Mouse (Mus musculus) intestine, embryonic 16.5 days (tissue): ENCODE results near the gene Plxnd1. TPM values are rescaled to one million over a fixed set of nuclear protein-coding genes. Genes with fewer than 3 reads are reported as not detected.

ENCODE experiments used
- ATAC-seq: fragments of 200-750 bp; cut with Nextera tagmentation; 2 replicates; pipeline ENCODE4 v1.8.0; 2017; ENCODE audit warnings: moderate TSS enrichment, moderate library complexity
- H3K27ac ChIP-seq: fragments of 300-500 bp; sonication (generic); 2 replicates; pipeline ENCODE4 v1.5.1; 2014; ENCODE audit warnings: mild to moderate bottlenecking, low read length
- H3K27me3 ChIP-seq: fragments of 300-500 bp; sonication (generic); replicated peaks from 2 replicates; pipeline ENCODE4 v1.6.1; 2014; ENCODE audit warnings: low read length, control low read depth, mixed read lengths; ENCODE audit not compliant: control insufficient read depth, insufficient read depth
- H3K36me3 ChIP-seq: fragments of 300-500 bp; sonication (generic); 2 replicates; pipeline ENCODE4 v1.6.1; 2014; ENCODE audit warnings: low read length, control low read depth; ENCODE audit not compliant: control insufficient read depth, insufficient read depth
- H3K4me1 ChIP-seq: fragments of 300-500 bp; sonication (generic); 2 replicates; pipeline ENCODE4 v1.6.1; 2014; ENCODE audit warnings: low read length, control low read depth, mixed read lengths; ENCODE audit not compliant: control insufficient read depth, insufficient read depth
- H3K4me2 ChIP-seq: fragments of 300-500 bp; sonication (generic); 2 replicates; pipeline ENCODE4 v1.6.1; 2014; ENCODE audit warnings: low read depth, low read length, control low read depth
- H3K4me3 ChIP-seq: fragments of 300-500 bp; sonication (generic); 2 replicates; pipeline ENCODE4 v1.5.1; 2014; ENCODE audit warnings: mild to moderate bottlenecking, low read length
- H3K9ac ChIP-seq: fragments of 300-500 bp; sonication (generic); 2 replicates; pipeline ENCODE4 v1.6.1; 2014; ENCODE audit warnings: low read depth, low read length
- H3K9me3 ChIP-seq: fragments of 300-500 bp; sonication (generic); 2 replicates; pipeline ENCODE4 v1.6.1; 2016; ENCODE audit warnings: low read length, control low read depth; ENCODE audit not compliant: control insufficient read depth
- WGBS: fragments of 180-500 bp; shearing (Covaris S2); extraction: QIAGEN DNeasy Blood & Tissue Kit; methylation state at CpG from one replicate; pipeline ENCODE4 v1.1.7; 2014; 5-methylcytosine and 5-hydroxymethylcytosine counted together
- polyA plus RNA-seq: library from polyadenylated mRNA; unstranded; fragments of >200 nt; fragmentation: Nextera tagmentation; extraction: Ambion mirVana; gene quantifications from 2 replicates; pipeline ENCODE4 v1.2.1, GENCODE M21; 2015

Gene Plxnd1
- polyA plus RNA-seq, 1 experiment from 2014 or later, result 19.3 TPM

DNA sequence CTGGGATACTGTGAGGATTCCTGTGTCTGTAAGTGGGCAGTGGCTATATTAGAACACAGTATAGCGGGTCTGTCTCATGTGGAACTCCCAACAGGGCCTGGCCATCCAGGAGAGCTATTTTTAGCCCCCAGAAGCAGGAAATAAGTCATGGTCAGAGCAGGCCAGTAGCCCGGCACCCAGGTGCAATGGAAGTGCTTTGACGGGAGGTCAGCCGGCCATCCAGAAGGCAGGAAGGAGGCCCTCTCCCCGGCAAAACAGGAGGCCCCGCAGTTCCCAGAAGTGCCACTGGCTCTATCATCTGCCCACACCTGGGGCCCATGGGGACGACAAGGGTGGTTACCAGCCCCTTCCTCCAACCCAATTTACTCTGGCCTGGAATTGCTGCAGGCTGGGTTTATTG is 9.3 kb upstream of the Plxnd1 start:
- Histone ChIP-seq H3K27me3 (no peaks in the 10 kb centered on the region), H3K4me2 (no peak overlapping the region), H3K9ac (0 out of 2 replicates have a peak overlapping the region, but pooled peaks have one; percentile 35), H3K4me3 (no peak overlapping the region), H3K36me3 (no peaks in the 10 kb centered on the region), H3K27ac (peak overlapping the region; percentile 43), H3K4me1 (peaks cover 8% of the 10 kb centered on the region; the same call in 1 of the 2 replicates), H3K9me3 (no peaks in the 10 kb centered on the region)
- WGBS, result 41% methylated on average over 7 of the region's 7 CpGs
- peak; percentile 11; the same call in 1 of the 2 replicates for ATAC-seq

DNA sequence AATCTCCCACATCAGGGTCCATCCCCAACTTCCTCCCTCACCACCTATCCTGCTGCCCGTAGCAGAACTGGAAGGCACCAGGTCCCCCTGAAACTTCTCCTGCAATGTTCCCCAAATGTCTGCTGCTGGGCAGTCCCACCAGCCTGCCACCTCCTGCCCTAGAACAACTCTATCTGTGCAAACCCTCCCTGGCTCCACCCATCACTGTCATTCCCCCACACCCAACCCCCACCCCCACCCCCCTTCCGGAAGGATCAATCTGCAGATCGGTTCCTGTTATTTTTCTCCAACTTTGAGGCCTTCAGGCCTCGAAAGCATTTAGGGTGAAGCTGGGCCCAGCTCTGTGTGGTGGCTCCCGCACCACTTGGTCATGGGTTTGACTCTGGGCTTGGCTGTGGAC is 8.7 kb upstream of the Plxnd1 start:
- WGBS, result 61% methylated on average over 5 of the region's 5 CpGs
- Histone ChIP-seq H3K36me3 (no peaks in the 10 kb centered on the region), H3K4me2 (no peak overlapping the region), H3K4me3 (no peak overlapping the region), H3K9ac (0 out of 2 replicates have a peak overlapping the region, but pooled peaks have one; percentile 35), H3K27ac (peak overlapping the region; percentile 43), H3K4me1 (peaks cover 8% of the 10 kb centered on the region; the same call in 1 of the 2 replicates), H3K27me3 (no peaks in the 10 kb centered on the region), H3K9me3 (no peaks in the 10 kb centered on the region)
- no peak for ATAC-seq

DNA sequence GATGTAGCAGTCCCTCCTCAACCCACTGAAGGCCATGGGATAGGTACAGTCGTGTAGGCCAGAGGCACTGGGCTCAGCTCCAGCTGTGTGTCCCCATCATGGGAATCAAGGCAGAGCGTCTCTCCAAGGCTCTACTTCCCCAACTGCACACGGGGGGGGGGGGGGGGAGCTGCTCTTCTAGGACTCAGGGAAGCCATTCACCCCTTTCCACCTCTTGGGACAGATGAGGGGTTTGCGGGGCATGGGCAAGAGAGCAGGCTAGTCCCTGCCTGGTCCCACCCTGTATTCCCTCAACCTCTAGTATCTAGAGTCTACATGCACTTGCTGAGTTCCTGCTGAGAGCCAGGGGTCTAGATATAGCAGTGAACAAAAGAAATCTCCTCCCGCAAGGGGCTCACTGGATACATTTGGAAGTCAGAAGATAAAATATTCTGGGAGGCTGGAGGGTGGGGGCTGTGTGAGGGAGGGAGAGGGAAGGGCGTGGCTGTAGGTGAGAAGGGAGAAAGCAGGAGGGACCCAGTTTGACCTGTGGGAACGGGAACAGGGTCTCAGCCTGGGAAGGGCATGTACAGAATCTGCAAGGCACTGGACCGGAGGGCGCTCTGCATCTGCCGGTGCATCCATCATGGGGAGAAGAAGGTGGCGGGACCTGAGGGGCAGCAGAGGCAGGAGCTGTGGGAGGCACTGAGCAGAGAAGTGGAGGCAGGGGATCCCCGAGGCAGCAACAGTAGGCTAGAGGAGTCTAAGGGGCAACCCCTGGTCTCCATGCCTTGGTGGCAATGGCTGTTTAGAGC is 7.7 kb upstream of the Plxnd1 start:
- no peak for ATAC-seq
- no peaks in the 10 kb centered on the region for H3K9me3 ChIP-seq
- no peaks in the 10 kb centered on the region for H3K27me3 ChIP-seq
- 72% methylated on average over 12 of the region's 12 CpGs for WGBS
- no peak overlapping the region for H3K9ac ChIP-seq
- H3K27ac ChIP-seq, result no peak overlapping the region
- H3K4me1 ChIP-seq, result peaks cover 13% of the 10 kb centered on the region
- no peak overlapping the region for H3K4me2 ChIP-seq
- H3K4me3 ChIP-seq, result no peak overlapping the region
- H3K36me3 ChIP-seq, result no peaks in the 10 kb centered on the region

DNA sequence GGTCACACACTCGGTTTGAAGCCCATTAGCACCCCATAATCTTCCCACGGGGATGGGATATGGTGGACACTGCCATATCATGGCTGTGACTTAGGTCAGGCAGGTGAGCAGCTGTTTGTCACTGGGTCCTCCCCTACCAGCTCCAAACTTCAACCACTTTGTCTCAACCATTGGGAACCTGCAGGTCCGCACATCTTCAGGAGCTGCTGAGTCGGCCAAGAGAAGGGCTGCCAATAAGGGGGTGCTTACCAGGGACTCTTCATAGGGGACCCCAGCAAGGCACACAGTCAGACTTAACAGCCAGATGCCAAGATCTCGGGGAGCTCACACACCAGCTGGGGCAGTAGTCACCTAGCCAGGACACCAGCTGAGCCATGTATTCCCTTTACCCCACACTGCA is 6.0 kb upstream of the Plxnd1 start:
- no peaks in the 10 kb centered on the region for H3K27me3 ChIP-seq
- H3K4me2 ChIP-seq, result no peak overlapping the region
- no peaks in the 10 kb centered on the region for H3K36me3 ChIP-seq
- no peaks in the 10 kb centered on the region for H3K9me3 ChIP-seq
- H3K27ac ChIP-seq, result no peak overlapping the region
- peaks cover 18% of the 10 kb centered on the region; the same call in 1 of the 2 replicates for H3K4me1 ChIP-seq
- H3K4me3 ChIP-seq, result no peak overlapping the region
- ATAC-seq, result no peak
- no peak overlapping the region for H3K9ac ChIP-seq
- WGBS, result 82% methylated on average over 5 of the region's 5 CpGs

DNA sequence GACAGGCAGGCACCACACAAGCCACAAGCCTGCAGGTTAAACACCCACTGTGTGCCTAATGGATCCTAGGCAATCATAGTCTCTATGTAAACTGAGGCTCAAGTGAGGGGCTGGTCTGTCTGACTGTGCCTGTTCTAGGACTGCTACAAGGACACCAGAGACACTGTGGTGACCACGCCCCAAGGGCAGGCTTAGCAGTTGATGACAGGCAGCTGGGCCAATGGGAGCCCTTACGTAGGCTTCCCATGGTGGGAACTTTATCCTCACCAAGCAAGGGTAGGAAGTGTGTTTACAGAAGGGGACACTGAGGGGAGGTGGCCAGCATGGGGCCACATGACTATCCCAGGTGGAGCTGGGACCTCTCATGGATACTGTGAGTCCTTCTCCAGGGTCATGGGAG is 4.4 kb upstream of the Plxnd1 start:
- WGBS, result 86% methylated on average over 2 of the region's 2 CpGs

DNA sequence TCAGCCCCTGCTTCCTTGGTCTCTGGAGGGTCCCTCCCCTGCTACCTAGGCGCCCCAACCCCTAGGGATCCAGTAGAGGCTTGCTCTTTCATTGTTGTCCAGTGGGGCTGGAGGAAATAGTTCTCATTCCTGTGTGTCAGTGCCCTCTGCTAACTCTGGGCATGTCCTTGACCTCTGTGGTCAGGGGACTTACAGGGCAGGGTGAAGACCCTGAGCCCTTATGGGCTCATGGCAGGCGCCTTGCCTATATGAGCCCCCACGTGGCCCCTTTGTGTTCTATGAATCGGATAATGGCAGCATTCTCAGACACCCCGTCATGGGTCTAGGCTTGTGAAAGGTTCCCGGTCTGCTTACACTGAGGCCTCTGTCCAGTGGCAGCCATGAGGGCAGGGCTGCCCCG is 4.0 kb upstream of the Plxnd1 start:
- Histone ChIP-seq H3K27ac (peak overlapping the region; percentile 20; the same call in 1 of the 2 replicates), H3K4me1 (peaks cover 22% of the 10 kb centered on the region), H3K36me3 (no peaks in the 10 kb centered on the region), H3K4me2 (no peak overlapping the region), H3K9ac (no peak overlapping the region), H3K9me3 (no peaks in the 10 kb centered on the region), H3K27me3 (peaks cover 7% of the 10 kb centered on the region), H3K4me3 (no peak overlapping the region)
- WGBS, result 83% methylated on average over 7 of the region's 7 CpGs
- ATAC-seq, result no peak

More for the DNA sequence above, 4.4 kb upstream of the Plxnd1 start:
- no peak for ATAC-seq
- Histone ChIP-seq H3K9ac (no peak overlapping the region), H3K27me3 (peaks cover 3% of the 10 kb centered on the region; the same call in 1 of the 2 replicates), H3K4me2 (no peak overlapping the region), H3K36me3 (no peaks in the 10 kb centered on the region), H3K4me1 (peaks cover 22% of the 10 kb centered on the region), H3K4me3 (no peak overlapping the region), H3K27ac (no peak overlapping the region), H3K9me3 (no peaks in the 10 kb centered on the region)

DNA sequence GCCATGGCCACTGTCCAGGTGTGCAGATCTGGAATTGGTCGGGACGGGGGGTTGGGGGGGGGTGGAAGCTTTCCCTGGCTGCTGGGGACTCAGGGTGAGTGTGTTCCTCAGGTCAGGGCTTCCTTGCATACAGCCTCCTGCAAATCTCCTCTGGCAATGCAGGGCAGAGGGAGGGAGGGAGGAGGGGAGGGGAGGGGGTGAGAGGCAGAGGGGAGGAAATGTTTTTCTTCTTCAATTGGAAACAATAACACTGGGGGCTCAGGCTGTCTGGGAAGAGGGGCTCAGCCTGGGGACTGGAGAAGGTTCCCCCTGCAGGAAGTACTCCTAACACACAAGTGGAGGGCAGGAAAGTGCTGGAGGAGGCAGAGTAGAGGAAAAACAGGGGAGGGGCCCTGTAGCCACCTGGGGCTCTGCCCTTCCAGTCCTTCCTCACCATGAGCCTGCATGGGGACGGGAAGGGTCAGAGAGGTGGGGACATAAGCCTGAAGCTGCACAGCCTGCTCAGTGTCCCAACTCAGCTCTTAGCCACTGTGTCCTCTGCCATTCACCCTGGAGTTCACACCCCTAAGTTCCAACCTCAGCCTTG is 3.0 kb upstream of the Plxnd1 start:
- peaks cover 31% of the 10 kb centered on the region for H3K4me1 ChIP-seq
- H3K9ac ChIP-seq, result no peak overlapping the region
- ATAC-seq, result no peak
- 20% methylated on average over 3 of the region's 3 CpGs for WGBS
- no peaks in the 10 kb centered on the region for H3K36me3 ChIP-seq
- H3K9me3 ChIP-seq, result no peaks in the 10 kb centered on the region
- peaks cover 17% of the 10 kb centered on the region for H3K27me3 ChIP-seq
- H3K4me3 ChIP-seq, result no peak overlapping the region
- H3K4me2 ChIP-seq, result no peak overlapping the region
- H3K27ac ChIP-seq, result peak overlapping the region; percentile 63

DNA sequence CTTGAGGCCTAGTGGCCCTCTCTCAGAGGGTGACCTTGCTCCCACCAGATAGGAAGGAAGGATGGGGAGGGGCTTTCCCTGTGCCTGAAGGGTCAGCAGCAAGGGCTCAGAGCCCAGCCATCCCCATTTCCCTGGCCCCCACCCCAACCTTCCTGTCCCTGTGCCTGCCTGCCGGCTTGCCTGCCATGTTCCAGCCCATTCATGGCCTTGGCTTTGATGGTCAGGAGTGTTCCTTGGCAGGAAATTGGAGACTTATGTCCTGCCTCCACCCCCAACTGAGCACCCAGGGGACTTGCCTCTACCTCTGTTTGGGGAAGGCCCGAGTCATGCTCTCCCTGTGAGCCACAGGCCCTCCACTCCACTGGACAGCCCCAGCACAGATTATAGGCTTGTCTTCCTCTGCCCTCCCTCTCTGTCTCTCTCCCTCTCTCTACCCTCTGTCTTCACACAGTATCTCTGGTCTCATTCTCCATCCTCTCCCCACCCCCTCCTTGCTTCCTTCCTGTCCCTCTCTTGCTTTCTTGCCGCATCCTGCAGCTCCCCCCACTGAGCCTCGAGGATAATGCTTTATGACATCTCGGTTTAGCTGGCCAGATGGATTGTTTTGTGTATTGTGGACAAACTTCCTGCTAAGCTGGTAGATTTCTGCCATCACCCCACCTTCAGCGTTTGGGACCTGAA is 1.5 kb upstream of the Plxnd1 start:
- 42% methylated on average over 6 of the region's 6 CpGs for WGBS
- Histone ChIP-seq H3K27me3 (peaks cover 19% of the 10 kb centered on the region), H3K27ac (peak overlapping the region; percentile 63), H3K4me2 (no peak overlapping the region), H3K4me1 (peaks cover 43% of the 10 kb centered on the region), H3K36me3 (no peaks in the 10 kb centered on the region), H3K9ac (peak overlapping the region; percentile 81; the same call in 1 of the 2 replicates), H3K9me3 (no peaks in the 10 kb centered on the region), H3K4me3 (no peak overlapping the region)
- no peak for ATAC-seq

DNA sequence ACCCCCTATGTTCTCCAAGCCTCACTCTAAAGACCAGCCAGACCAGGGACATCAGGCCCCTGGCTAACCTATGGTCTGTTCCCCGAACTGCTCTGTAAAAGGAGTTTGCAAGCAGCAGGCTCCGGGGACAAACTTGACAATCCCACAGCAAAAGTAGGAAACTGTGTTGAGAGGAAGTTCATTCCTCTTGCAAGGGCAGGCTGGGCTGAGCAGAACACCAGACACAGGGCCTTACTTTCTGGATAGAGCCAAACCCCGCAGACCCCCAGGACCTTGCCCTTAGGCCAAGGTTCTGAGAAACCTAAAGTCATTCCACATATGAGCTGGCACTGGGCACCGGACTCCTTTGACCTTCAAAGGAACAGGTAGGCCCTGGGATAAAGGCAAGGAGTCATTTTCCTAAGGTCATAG is 731 bp upstream of the Plxnd1 start:
- H3K4me1 ChIP-seq, result peaks cover 47% of the 10 kb centered on the region
- H3K4me3 ChIP-seq, result no peak overlapping the region
- H3K9ac ChIP-seq, result peak overlapping the region; percentile 81
- 47% methylated on average over 4 of the region's 4 CpGs for whole genome bisulfite sequencing
- peak overlapping the region; percentile 63 for H3K27ac ChIP-seq
- no peaks in the 10 kb centered on the region for H3K9me3 ChIP-seq
- peak overlapping the region; percentile 95; the same call in 1 of the 2 replicates for H3K4me2 ChIP-seq
- no peak for ATAC-seq
- no peaks in the 10 kb centered on the region for H3K36me3 ChIP-seq
- peaks cover 19% of the 10 kb centered on the region for H3K27me3 ChIP-seq
